Mouse (Mus musculus): ENCODE results near the gene Cks2.

- no peak for TF ChIP-seq POLR2A (IDR thresholded peaks at IDR 0.05; ENCODE audit: low read depth, low read length)
- TF ChIP-seq CTCF (conservative IDR thresholded peaks at IDR 0.05; ENCODE audit: insufficient read depth, insufficient read length, low read depth, low read length) = no peak
These were observed 35.8 kb upstream of the Cks2 start for GRCm38 (mm10) chr13:51609231-51609630.

Measured in kidney, adult 2 months (tissue).